ENCODE assay signal across 11 mouse cellular contexts in genomic region chr5:76590009-76590408, GRCm38 (mm10). TPM values are rescaled to one million over a fixed set of nuclear protein-coding genes. Genes with fewer than 3 reads are reported as not detected.
A peak's percentile ranks its signal among the peaks of the same experiment; 100 is the strongest.
DNase-seq lines count a peak whose midpoint lies in the region; ATAC-seq lines count a peak whose summit lies in the region.
"Had no signal": no experiment of that assay in that cellular context is flagged by ENCODE, and none has a peak within 500 bp of the region (broad histone marks: within the 10 kb centered on the region; RNA-seq: fewer than 3 reads in every experiment).

No protein-coding gene starts in this region.

- H3K9ac ChIP-seq in kidney, embryonic 15.5 days = no peak overlapping the region
- no peak overlapping the region for H3K9ac ChIP-seq in hindbrain, embryonic 11.5 days (ENCODE audit: low read depth, low read length)
- no peak overlapping the region for H3K9ac ChIP-seq in midbrain, embryonic 14.5 days (replicated peaks; ENCODE audit: low read length)

- 0 out of 2 replicates have a peak overlapping the region, but pooled peaks have one; percentile 74 for H3K4me2 ChIP-seq in kidney, embryonic 15.5 days
- 0 out of 2 replicates have a peak overlapping the region, but pooled peaks have one; percentile 67 for H3K4me2 ChIP-seq in hindbrain, embryonic 11.5 days (replicated peaks; ENCODE audit: low read depth, low read length)
- H3K4me2 ChIP-seq in midbrain, embryonic 14.5 days (ENCODE audit: low read length) = peak overlapping the region; percentile 80

- 73% methylated on average over 2 of the region's 2 CpGs for WGBS in kidney, embryonic 15.5 days
- WGBS in hindbrain, embryonic 11.5 days = 89% methylated on average over 2 of the region's 2 CpGs
- WGBS in midbrain, embryonic 14.5 days = 83% methylated on average over 2 of the region's 2 CpGs

- no peaks in the 10 kb centered on the region for H3K27me3 ChIP-seq in kidney, embryonic 15.5 days
- H3K27me3 ChIP-seq in hindbrain, embryonic 11.5 days (ENCODE audit: control insufficient read depth, insufficient read depth, low read length) = no peaks in the 10 kb centered on the region
- H3K27me3 ChIP-seq in midbrain, embryonic 14.5 days (ENCODE audit: control insufficient read depth, insufficient read depth, low read length) = no peaks in the 10 kb centered on the region
- H3K27me3 ChIP-seq: intestine, embryonic 15.5 days had no signal

- H3K27ac ChIP-seq in kidney, embryonic 15.5 days = no peak overlapping the region
- H3K27ac ChIP-seq in hindbrain, embryonic 11.5 days (ENCODE audit: low read depth, low read length) = no peak overlapping the region
- H3K27ac ChIP-seq in midbrain, embryonic 14.5 days (replicated peaks; ENCODE audit: low read depth, low read length) = no peak overlapping the region
- H3K27ac ChIP-seq: intestine, embryonic 15.5 days had no signal

- DNase-seq in kidney, adult 18-20 months = no peak
- peak; percentile 15 for DNase-seq in MEL-GATA-1-ER (ENCODE audit: extremely low read depth, low read depth)
- DNase-seq in hindbrain, embryonic 11.5 days (ENCODE audit: low spot score) = no peak
- no peak for DNase-seq in midbrain, embryonic 14.5 days
- DNase-seq in urinary bladder, postnatal 25 days (ENCODE audit: low spot score) = no peak
- no peak for DNase-seq in left cerebral cortex, postnatal 14 days (ENCODE audit: low spot score in 2 of 2)
- no peak for DNase-seq in thymus, postnatal 0 days (ENCODE audit: low spot score)
- DNase-seq: gastrocnemius, postnatal 25 days had no signal

- intact Hi-C loops in left cerebral cortex, postnatal 14 days (cut with DNase I) = no loop called here

- peaks cover 35% of the 10 kb centered on the region for H3K36me3 ChIP-seq in kidney, embryonic 15.5 days
- H3K36me3 ChIP-seq in hindbrain, embryonic 11.5 days (ENCODE audit: control insufficient read depth, insufficient read depth, low read length) = no peaks in the 10 kb centered on the region
- H3K36me3 ChIP-seq in midbrain, embryonic 14.5 days (ENCODE audit: control insufficient read depth, insufficient read depth, low read length) = peaks cover 17% of the 10 kb centered on the region

- no peaks in the 10 kb centered on the region for H3K9me3 ChIP-seq in kidney, embryonic 15.5 days (replicated peaks)
- no peaks in the 10 kb centered on the region for H3K9me3 ChIP-seq in hindbrain, embryonic 11.5 days (ENCODE audit: control insufficient read depth, low read length)
- H3K9me3 ChIP-seq in midbrain, embryonic 14.5 days (ENCODE audit: control insufficient read depth, low read length) = no peaks in the 10 kb centered on the region
- H3K9me3 ChIP-seq: intestine, embryonic 15.5 days had no signal

- no peak for ATAC-seq in kidney, embryonic 15.5 days (replicated peaks; ENCODE audit: low FRiP score)
- no peak for ATAC-seq in hindbrain, embryonic 11.5 days (ENCODE audit: low FRiP score)
- no peak for ATAC-seq in midbrain, embryonic 14.5 days (ENCODE audit: low FRiP score, low TSS enrichment)
- ATAC-seq: lung, postnatal 0 days had no signal

- peaks cover 12% of the 10 kb centered on the region for H3K4me1 ChIP-seq in kidney, embryonic 15.5 days
- no peaks in the 10 kb centered on the region for H3K4me1 ChIP-seq in hindbrain, embryonic 11.5 days (replicated peaks; ENCODE audit: control insufficient read depth, insufficient read depth, low read length)
- H3K4me1 ChIP-seq in midbrain, embryonic 14.5 days (ENCODE audit: control insufficient read depth, insufficient read depth, low read length) = peaks cover 7% of the 10 kb centered on the region

- 0 out of 2 replicates have a peak overlapping the region, but pooled peaks have one; percentile 94 for H3K4me3 ChIP-seq in kidney, embryonic 15.5 days (replicated peaks)
- H3K4me3 ChIP-seq in hindbrain, embryonic 11.5 days (ENCODE audit: low read depth, low read length) = no peak overlapping the region
- H3K4me3 ChIP-seq in midbrain, embryonic 14.5 days (replicated peaks; ENCODE audit: low read depth, low read length) = no peak overlapping the region; the same call in 1 of the 2 replicates

RNA-seq across cellular contexts. Expression of gene Cep135, which starts 1.5 kb away (rescaled TPM):
- 7.3 TPM in 2 replicates for polyA plus RNA-seq in kidney, embryonic 15.5 days (2015; fragmentation: Nextera tagmentation; extraction: Ambion mirVana)
- polyA plus RNA-seq in hindbrain, embryonic 11.5 days (2014; fragmentation: Nextera tagmentation; extraction: Ambion mirVana) = 10.5 and 11.1 TPM in 2 replicates
- polyA plus RNA-seq in midbrain, embryonic 14.5 days (2014; fragmentation: Nextera tagmentation; extraction: Ambion mirVana) = 2.2 and 3.9 TPM in 2 replicates
- total RNA-seq in left cerebral cortex, postnatal 14 days (2021) = 1 to 10 TPM; 5.8 to 5.9 TPM
- polyA plus RNA-seq in thymus, postnatal 0 days (2015; fragmentation: Nextera tagmentation; extraction: Ambion mirVana) = 8.0 and 8.8 TPM in 2 replicates
